Mouse (Mus musculus) adrenal gland, adult 2 months (tissue): ENCODE measurements at regions not wholly inside any gene's neighbourhood (a gene's known extent, or its start where the extent isn't known, plus 50 kb on each side); places are given as distances from the start of the nearest gene placed in this dataset.
A peak's percentile ranks its signal among the peaks of the same experiment; 100 is the strongest.
"Not testable (repeated sequence)": the region's sequence is repeated elsewhere in the genome, so short reads cannot be mapped to it uniquely, and the experiment has no call there.

Experiments used
- DNase-seq: peaks from one replicate; pipeline ENCODE4 v3.0.0; 2021

DNA sequence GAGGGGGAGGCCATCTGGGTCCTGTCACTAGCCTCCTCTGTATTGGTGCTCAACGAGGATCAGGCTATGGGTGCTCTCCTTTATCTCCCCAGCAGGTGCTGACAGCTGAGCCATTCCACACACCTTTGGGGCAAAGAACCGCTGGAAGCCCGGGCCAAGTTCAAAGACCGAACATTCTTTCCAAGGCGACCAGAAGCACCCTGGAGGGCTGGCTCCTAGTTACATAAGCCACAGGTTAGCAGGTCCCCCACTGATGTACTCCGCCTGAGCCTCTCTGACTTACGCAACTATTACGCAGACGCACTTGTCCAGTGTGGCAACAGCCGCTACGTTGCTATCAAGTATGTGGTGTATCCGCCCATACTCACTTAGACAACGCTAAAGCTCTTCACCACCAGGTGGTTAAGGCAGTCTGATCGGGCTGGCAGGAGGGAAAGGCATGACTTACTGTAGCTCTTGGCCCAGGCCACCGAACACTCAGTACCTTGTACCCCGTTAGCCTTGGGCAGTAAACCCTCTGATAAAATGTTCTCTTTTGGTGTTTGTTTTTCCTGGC lies 69.2 kb downstream of the Gm33543 start:
- peak; percentile 44 for DNase-seq

DNA sequence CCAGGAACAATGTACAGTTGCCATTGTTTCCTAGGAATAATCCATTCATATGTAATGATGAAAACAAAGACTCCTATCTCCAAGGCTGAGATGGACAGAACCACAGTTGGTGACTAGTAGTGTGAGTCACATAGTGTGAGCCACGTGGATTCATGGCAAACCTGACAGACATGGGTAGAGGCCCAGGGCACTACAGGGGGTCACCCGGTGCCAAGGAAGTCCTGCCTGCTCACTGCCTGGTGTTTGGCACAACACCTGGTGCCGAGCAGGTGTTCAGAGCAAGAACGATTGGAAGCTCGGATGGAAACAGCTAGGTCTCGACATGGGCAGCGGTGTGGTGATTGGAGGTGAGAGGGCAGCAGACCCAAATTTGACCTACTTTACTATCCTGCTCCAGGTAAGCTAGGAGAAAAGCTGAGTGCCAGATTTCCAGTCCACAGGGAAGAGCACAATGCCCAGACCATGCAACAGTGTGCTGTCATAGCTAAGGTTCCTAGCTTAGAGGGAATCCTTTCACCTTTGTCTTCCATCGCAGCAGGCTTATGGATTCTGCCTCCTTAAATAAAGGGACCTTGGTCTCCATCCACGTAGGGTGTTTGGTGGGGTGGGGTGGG lies 69.8 kb downstream of the Gm33543 start:
- DNase-seq: peak; percentile 63

DNA sequence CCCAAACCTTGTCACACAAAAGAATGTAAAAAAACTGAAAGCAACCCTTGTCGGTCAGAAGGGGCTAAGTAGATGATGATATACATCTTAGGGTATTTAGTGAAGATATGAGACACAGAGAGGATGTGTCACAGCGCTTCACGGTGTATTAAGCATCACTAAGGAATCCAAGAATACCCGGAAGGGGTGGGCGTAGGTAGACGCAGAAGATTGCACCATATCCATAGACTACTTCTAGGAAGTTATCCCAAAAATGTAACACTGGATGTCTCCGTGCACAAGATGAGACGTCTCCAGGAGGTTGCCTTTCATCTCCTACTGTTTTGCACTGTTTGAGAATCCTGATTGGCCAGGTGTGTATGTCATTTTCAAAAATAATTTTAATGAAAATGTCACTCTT lies 73.8 kb downstream of the Gm33543 start:
- no peak for DNase-seq

DNA sequence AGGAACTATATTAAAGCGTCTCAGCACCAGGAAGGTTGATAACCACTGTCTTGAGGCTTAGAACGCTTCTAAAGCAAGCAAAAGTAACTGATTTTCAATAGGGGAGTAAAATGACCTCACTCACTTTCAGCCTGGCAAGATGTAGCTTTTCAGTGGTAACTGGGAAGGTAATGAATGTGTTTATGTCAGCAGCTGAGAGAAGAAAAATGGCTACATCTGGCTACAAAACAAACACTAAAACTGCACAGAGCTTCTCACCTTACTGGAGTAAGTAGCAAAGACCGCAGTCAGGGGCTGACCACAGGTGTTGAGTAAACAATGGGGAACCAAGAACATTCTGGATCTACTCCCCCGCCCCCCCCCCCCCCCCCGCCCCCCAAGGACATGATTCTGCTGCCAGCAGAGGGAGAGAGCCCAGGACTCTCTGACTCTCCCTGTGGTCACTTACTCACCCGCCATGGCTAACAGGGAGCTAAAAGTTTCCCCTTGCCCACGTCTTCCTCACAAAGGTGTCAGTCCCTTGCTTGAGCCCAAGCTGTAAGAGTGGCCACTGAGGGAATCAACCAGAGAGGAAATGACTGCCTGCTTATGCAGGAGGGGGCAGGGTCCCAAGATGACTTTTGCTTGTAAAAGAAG lies 75.1 kb downstream of the Gm33543 start:
- DNase-seq: no peak

DNA sequence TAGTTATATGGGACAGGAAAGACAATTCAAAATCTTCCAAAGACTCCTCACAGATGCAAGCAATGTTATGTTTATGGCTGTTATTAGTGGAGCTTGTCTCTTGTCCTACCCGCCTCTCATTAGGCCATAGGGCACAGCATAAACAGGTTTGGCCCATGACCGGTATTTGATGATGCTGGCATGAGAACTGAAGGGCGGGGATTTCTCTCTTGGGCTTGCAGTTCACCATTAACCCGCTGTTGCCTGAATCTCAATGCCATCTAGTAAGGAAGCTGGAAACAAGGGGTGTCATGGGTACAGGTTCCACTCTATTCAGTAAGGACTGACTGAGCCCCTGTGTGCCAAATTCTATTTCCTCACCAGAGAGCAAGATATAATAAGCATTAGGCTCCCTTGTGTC lies 78.6 kb downstream of the Gm33543 start:
- no peak for DNase-seq

DNA sequence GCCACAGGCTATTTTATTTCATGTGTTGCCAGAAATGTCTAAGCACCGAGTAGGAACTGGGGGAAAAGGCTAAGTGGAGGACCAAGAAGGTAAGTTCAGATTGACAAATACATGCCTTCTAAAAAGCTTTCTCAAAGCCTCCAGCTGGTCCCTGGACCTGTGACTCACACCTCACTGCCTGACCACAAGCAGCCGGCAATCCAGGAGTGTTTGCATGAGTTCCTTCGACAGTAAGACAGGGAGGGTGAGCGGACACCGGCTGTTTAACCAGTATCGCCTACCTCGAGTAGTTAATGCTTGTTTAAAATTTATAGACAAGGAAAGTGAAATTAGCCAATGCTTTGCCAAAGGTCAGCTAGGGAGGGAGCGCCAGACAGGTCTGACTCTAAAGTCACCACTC lies 80.1 kb downstream of the Gm33543 start:
- DNase-seq: no peak

DNA sequence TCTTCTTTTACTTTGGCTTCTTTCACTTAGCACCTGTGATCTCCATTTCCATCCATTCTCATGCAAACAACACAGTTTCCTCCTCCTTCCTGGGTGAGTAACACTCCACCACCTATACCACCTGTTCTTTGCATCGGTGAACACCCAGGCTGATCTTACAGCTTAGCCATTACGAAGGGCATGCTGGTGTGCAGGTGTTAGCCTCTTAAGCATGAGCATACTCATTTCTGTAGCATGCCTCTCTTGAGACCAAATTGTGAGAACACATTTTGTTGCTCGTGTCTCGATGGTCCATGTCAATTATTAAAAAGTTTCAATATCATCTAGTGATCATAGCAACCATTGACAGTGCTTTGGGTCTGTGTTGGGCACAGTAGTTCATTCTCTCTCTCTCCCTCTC lies 80.8 kb downstream of the Gm33543 start:
- DNase-seq: no peak

DNA sequence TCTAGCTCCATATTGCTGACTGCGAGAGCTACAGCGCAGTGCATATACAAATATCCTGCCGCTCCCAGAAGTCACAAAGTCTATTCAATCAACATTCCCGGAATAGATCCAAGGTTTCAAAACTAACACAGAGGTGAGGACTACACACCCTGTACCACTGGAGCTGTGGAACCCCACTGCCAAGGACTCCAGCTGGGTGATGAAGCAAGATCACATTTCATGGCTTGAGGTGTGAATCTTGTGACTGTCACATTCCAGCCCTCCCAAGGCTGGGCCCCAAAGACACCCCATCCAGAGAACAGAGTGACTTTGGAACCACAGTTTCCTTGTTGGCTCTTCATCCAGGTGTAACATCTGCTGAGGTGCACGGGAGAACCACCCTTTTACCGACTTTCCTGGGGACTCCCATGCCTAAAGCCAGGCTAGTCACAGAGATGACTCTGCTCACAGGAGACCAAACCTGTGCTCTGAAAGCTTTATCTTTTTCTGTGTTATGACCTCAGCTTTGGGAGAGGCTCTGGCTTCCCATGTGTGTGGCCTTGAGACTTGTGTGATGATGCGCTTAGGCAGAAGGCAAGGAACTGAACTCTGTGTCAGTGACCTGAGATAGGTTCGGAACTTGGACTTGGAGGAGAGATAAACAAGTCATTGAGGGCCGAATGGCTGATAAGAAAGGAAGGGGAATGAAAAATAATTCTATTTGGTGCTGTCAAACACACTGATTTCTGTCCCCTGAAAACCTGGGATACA lies 82.4 kb downstream of the Gm33543 start:
- no peak for DNase-seq

DNA sequence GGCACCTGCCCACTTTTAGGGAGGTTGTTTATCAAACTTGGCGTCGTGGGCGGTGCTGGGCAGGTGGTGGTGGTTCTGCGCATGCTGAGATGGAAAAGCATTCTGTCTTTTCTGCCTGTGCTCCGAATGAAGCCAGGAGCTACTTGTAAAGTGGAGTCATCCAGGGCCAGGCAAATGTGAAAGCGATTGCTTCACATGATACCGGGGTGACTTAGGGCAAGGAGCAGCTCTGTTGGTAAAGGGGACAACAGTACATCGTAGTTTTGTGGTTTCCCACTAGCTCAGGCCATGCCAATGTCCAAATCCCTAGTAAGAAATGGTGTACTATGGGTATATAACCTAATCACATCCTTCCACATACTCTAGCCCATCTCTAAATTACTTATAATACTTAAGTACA lies 84.5 kb downstream of the Gm33543 start:
- DNase-seq: no peak

DNA sequence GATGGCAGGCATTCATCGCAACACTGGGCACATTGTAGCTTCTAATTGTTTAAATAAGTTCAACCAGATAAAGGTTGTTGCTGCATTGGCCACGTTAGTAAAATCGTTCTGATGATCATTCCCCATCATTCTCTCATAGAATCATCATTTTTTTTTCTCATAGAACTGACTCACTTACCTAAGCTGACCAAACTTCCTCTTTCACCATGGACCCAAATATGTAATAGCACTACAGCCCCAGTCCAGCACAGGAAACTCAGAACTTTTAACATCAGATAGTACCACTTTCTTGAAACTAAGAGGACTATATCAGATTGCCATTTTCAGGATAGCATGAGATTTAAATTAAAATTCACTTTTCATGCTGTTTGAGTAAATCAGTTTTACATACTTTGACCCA lies 82.2 kb upstream of the Anapc15-ps start:
- DNase-seq: no peak

DNA sequence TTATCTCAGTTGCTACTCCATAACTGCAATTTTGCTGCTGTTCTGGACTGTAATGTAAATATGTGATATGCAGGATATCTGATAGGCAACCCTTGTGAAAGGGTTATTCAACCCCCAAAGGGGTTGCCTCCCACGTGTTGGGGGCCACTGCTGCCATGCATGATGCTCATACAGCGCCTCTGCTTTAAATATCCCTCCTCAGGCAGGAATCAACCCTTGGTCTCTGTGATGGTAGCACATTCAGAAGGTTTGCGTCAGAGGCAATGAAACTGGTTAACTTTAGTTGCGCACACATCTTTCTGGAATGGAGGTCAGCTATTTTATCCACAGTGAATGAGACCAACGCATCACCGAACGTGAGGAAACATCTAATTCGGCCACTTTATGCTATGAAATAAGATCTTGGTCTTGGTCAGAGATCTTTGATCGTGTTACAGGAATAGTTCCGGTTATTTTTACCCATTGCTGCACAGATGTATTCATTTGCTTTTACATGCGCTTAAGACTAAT lies 80.2 kb upstream of the Anapc15-ps start:
- no peak for DNase-seq

DNA sequence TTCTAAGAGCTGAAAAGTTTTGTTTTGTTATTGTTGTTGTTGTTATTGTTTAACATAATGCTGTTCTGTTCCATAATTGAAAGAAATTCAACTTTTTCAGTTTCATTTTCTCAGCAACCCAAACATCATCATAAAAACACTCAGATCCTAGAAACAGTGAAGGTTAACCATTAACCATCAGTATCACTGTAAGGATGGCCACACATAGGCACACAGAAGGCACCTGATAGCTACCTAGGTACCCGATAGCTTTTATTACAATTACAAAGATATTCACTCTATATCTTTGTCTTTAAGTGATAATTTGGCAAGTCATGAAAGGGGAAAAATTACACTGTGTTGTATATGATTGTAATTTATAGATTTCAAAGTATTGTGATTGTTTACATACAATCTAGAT lies 75.1 kb upstream of the Anapc15-ps start:
- no peak for DNase-seq

DNA sequence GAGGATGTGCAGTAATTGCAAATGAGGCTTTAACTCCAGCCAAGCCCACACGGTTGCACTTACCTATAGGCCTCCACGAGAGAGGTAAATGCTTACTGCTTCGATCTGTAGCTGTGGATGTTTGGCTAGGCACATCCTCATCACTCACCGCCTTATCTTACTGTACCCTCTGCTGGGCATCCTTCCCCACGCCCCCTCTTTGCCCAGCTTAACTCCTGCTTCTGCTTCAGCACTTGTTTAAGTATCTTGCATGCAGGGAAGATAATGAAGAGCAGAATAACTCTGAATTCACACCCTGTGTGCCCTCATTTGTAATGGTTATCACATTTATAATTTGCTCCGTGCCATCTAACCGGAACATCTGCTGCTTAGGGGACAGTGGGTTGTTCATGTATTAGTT lies 74.7 kb upstream of the Anapc15-ps start:
- DNase-seq: no peak

DNA sequence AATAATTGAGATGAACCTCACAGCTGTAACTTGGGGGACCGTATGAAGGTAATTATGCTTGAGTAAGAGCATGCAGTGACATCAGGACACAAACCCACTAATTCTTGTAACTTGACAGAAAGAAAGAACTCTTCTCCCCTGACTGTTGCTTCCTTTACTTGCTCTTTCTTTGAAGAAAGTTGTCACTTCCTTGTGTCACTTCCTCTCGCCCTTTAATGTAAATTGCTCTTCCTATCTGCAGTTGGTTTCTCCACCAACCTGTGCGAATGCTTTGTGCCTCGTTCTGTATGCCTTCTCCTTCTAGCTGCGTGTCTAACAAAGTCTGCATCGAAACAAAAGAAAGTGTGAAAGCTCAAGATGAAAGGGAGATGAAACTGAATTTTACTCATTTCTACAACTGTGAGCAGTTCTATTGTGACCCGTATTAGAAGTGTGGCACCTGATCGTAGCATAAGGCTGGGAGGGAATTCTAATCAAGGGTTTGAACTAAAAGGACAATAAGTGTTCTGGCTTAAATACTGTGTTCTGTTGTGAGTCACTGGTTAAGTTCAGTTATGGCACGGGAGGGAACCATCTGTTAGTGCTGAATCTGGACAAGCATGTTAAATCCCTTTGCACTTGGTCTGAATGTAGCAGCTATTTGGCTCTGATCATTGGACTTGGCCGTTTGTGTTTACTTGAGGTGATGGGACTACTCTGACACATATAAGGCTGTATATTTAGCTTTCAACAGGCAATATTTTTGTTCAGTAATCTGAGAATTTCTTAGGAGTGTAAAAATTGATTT lies 72.8 kb upstream of the Anapc15-ps start:
- no peak for DNase-seq

DNA sequence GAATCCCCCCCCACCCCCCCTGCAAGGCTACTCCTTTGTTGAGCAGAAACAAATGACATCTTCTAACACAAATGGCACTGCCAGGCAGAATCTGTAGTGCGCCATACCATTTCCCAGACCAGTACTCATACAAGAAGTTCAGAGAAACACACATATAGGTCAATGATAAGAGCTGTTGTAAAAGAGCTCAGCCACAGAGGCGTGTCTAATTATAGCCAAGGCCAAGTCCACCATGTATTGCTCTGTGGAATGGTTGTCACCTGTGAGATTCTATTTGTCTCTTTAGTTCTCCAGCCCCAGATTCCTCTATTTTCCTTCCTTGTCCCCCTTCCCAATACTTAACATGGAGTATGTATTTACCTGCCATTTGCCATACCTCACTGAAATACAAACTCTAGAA lies 72.0 kb upstream of the Anapc15-ps start:
- DNase-seq: no peak

DNA sequence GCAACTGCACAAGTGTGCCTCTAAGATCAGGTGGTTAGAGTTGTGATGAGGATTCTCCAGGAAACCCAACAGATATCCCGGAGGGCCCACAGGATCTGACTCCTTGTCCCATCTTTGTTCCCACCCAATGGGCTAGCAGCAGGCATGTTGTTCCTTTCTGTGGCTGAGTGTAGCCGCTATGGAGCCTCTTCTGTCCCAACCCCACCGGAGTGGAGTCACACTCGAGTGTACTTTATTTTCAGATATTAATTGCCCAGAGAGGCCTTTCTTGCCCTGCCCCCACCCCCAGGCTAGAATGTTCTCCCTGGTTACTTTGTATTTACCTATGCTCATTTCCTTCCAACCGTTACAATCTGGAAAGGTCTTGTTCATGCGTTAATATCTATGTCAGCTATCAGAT lies 70.4 kb upstream of the Anapc15-ps start:
- no peak for DNase-seq

DNA sequence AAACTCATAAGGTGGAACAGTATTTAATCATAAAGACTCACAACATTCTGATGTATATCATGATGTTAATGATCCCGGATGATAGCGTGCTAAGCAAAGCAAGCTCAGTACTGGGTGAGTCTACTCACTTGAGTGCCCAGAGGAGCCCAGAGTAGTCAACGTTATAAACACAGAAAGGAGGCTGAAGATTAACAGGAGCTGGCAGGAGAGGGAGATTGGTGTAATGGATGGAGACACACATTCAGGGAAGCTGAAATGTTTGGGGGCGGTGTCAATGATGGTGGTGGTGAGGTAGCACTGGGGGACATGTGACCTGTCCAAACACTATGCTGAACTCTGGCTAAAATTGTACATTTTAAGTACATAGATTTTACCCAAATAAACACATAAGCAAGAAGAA lies 66.2 kb upstream of the Anapc15-ps start:
- DNase-seq: no peak

DNA sequence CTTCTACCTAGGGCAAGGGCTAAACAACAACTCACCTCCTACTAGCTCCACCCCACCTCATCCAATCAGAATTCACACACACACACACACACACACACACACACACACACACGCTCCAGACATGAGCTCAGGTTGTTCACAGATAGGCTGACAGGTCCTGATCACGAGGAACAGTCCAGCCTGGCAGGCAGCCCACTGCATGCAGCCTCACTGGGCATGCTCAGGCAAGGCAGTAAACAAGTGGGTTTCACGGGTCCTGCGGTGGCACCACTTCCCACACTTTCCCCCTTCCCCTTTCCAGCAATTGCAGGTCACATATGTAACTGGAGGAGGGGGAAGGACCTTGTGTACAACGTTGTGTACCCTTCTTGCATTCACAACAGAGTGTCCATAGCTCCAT lies 63.5 kb upstream of the Anapc15-ps start:
- DNase-seq: not testable (repeated sequence)

DNA sequence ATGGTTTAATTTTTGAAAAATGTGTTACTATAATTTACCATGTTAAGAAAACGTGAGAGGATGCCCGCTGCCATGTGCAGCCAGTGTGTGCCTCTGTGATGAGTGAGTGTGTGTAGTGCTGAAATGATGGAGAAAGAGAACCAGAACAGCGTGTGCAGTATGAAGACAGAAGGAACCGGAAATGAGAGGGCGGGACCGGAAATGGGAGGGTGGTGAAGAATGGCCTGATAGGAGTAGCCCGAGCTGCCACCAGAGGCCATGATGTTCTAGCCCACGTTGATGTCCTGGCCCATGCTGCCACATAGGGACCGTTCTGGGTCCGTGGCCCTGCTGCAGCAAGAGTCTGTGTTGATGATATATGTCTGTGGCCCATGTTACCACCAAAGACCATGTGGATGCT lies 57.8 kb upstream of the Anapc15-ps start:
- no peak for DNase-seq

DNA sequence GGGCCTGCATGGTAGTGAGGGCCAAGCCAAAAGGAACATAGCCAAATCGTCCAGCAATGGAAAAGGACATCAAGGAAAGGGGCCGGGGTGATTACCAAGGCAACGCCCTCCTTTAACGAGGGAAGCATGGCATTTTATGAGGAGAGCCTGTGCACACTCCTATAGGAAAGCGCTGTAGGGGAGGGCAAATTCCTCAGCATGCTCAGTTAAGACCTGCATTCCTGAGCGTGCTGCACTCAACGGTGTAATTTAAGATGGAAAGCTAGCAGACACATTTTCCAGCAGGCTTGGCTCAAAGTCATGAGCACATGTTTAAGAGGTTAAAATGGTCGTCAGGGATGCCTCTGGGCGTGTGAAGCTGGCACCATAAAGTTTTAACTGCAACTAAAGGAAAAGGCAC lies 56.6 kb upstream of the Anapc15-ps start:
- no peak for DNase-seq

DNA sequence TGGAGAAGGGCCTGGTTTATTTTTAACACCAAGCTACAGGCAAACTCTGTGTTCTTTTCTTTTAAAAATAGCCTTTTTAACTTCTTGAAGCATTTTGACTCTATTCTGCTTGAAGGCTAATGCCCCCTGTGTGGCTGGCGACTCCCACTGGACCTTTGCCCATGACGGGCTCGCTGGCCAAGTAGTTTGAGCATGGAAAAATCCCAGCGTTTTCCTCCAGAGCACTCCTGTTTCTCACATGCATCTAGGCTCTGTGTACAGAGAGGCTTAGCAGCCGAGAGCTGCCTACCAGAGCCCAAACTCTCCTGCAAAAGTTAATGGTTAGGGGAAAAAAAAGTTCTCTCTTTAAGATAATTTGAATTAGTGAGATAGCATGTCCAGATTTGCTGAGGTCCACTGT lies 52.7 kb upstream of the Anapc15-ps start:
- DNase-seq: peak; percentile 71

DNA sequence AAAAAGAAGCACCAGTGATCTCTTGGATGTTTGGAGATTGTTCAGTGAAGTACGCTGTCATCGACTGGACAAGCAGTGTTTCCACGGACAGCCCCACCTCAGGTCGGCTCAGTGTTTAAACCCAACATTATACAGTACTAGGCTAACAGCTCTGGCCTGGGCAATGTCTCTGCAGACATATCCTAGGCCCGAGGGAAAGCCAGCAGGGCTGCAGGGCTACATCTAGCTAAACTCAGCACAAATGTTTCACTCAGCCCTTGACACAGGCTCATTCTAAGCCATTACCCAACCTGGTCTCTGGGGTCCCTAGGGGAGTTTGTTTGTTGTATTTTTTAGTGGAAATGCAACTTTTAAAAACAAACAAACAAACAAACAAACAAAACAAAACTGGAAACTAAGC lies 52.1 kb upstream of the Anapc15-ps start:
- DNase-seq: no peak
